ENCODE assay signal across 8 mouse cellular contexts in genomic region chr7:67528063-67528811, GRCm38 (mm10).
DNase-seq lines count a peak whose midpoint lies in the region; ATAC-seq lines count a peak whose summit lies in the region.

No protein-coding gene starts in this region.

- peaks cover 3% of the 10 kb centered on the region; the same call in 1 of the 2 replicates for H3K4me1 ChIP-seq in midbrain, embryonic 14.5 days (ENCODE audit: control insufficient read depth, insufficient read depth, low read length)
- peaks cover 8% of the 10 kb centered on the region for H3K4me1 ChIP-seq in midbrain, embryonic 15.5 days
- H3K4me1 ChIP-seq in heart, embryonic 14.5 days (ENCODE audit: control insufficient read depth in 2 of 2, insufficient read depth in 2 of 2, low read length in 2 of 2), result peaks cover 26 to 47% of the 10 kb centered on the region in 2 experiments
- H3K4me1 ChIP-seq in stomach, embryonic 16.5 days (ENCODE audit: control insufficient read depth, insufficient read depth, low read length), result peaks cover 19% of the 10 kb centered on the region

- WGBS in midbrain, embryonic 14.5 days, result 70% methylated on average over 10 of the region's 10 CpGs
- WGBS in midbrain, embryonic 15.5 days, result 69% methylated on average over 10 of the region's 10 CpGs
- 44% methylated on average over 10 of the region's 10 CpGs for WGBS in heart, embryonic 14.5 days
- whole genome bisulfite sequencing in stomach, embryonic 16.5 days, result 44% methylated on average over 10 of the region's 10 CpGs

- no peaks in the 10 kb centered on the region for H3K27me3 ChIP-seq in midbrain, embryonic 14.5 days (ENCODE audit: control insufficient read depth, insufficient read depth, low read length)
- no peaks in the 10 kb centered on the region for H3K27me3 ChIP-seq in midbrain, embryonic 15.5 days (replicated peaks)
- H3K27me3 ChIP-seq in heart, embryonic 14.5 days (ENCODE audit: control insufficient read depth, insufficient read depth, low read length), result no peaks in the 10 kb centered on the region
- no peaks in the 10 kb centered on the region for H3K27me3 ChIP-seq in stomach, embryonic 16.5 days (ENCODE audit: control insufficient read depth, insufficient read depth, low read length)

- H3K27ac ChIP-seq in midbrain, embryonic 14.5 days (replicated peaks; ENCODE audit: low read depth, low read length), result no peak overlapping the region; the same call in 1 of the 2 replicates
- H3K27ac ChIP-seq in midbrain, embryonic 15.5 days, result no peak overlapping the region
- H3K27ac ChIP-seq in heart, embryonic 14.5 days (replicated peaks in 1 of 2; ENCODE audit: control insufficient read depth in 1 of 2, insufficient read depth in 1 of 2, low read depth in 2 of 2, low read length in 2 of 2), result peak overlapping the region; percentile 34 to 58
- 0 out of 2 replicates have a peak overlapping the region, but pooled peaks have one; percentile 51 for H3K27ac ChIP-seq in stomach, embryonic 16.5 days (ENCODE audit: low read length)

- peak; percentile 70 for DNase-seq in midbrain, embryonic 14.5 days
- DNase-seq in layer of hippocampus, adult 8-10 months (ENCODE audit: low spot score in 2 of 2), result peak; percentile 59 to 80
- peak; percentile 55 for DNase-seq in lung, postnatal 14 days
- no peak for DNase-seq in spleen, adult 12 weeks (ENCODE audit: low spot score)

- H3K4me2 ChIP-seq in midbrain, embryonic 14.5 days (ENCODE audit: low read length), result no peak overlapping the region
- no peak overlapping the region for H3K4me2 ChIP-seq in midbrain, embryonic 15.5 days
- no peak overlapping the region for H3K4me2 ChIP-seq in heart, embryonic 14.5 days (ENCODE audit: low read length)
- H3K4me2 ChIP-seq in stomach, embryonic 16.5 days (ENCODE audit: low read depth, low read length), result no peak overlapping the region

- no peak for ATAC-seq in midbrain, embryonic 14.5 days (ENCODE audit: low FRiP score, low TSS enrichment)
- ATAC-seq in midbrain, embryonic 15.5 days (replicated peaks), result no peak; the same call in 1 of the 2 replicates
- peak; percentile 43 for ATAC-seq in common myeloid progenitor, adult 5-6 weeks (replicated peaks; ENCODE audit: low read depth, poor library complexity, severe bottlenecking)
- peak; percentile 71; the same call in 1 of the 2 replicates for ATAC-seq in heart, embryonic 14.5 days (ENCODE audit: insufficient number of reproducible peaks, insufficient read depth, low FRiP score, low read depth)
- peak; percentile 77 for ATAC-seq in stomach, embryonic 16.5 days (ENCODE audit: insufficient read depth, low FRiP score)

- H3K9me3 ChIP-seq in midbrain, embryonic 14.5 days (ENCODE audit: control insufficient read depth, low read length), result no peaks in the 10 kb centered on the region
- no peaks in the 10 kb centered on the region for H3K9me3 ChIP-seq in midbrain, embryonic 15.5 days
- H3K9me3 ChIP-seq in heart, embryonic 14.5 days (ENCODE audit: control insufficient read depth, low read length), result no peaks in the 10 kb centered on the region
- H3K9me3 ChIP-seq in stomach, embryonic 16.5 days (replicated peaks; ENCODE audit: control insufficient read depth, low read length), result no peaks in the 10 kb centered on the region

- H3K36me3 ChIP-seq in midbrain, embryonic 14.5 days (ENCODE audit: control insufficient read depth, insufficient read depth, low read length), result no peaks in the 10 kb centered on the region
- no peaks in the 10 kb centered on the region for H3K36me3 ChIP-seq in midbrain, embryonic 15.5 days (replicated peaks)
- no peaks in the 10 kb centered on the region; the same call in 1 of the 2 replicates for H3K36me3 ChIP-seq in heart, embryonic 14.5 days (ENCODE audit: control insufficient read depth, insufficient read depth, low read length)
- H3K36me3 ChIP-seq in stomach, embryonic 16.5 days (ENCODE audit: control insufficient read depth, insufficient read depth, low read length), result no peaks in the 10 kb centered on the region

- no peak overlapping the region for H3K9ac ChIP-seq in midbrain, embryonic 14.5 days (replicated peaks; ENCODE audit: low read length)
- no peak overlapping the region for H3K9ac ChIP-seq in midbrain, embryonic 15.5 days
- no peak overlapping the region for H3K9ac ChIP-seq in heart, embryonic 14.5 days (ENCODE audit: low read length)
- H3K9ac ChIP-seq in stomach, embryonic 16.5 days (ENCODE audit: low read length), result no peak overlapping the region

- no peak overlapping the region for H3K4me3 ChIP-seq in midbrain, embryonic 14.5 days (replicated peaks; ENCODE audit: low read depth, low read length)
- H3K4me3 ChIP-seq in midbrain, embryonic 15.5 days, result no peak overlapping the region
- no peak overlapping the region for H3K4me3 ChIP-seq in heart, embryonic 14.5 days (ENCODE audit: control insufficient read depth in 1 of 2, insufficient read depth in 1 of 2, low read depth in 1 of 2, low read length in 2 of 2)
- H3K4me3 ChIP-seq in stomach, embryonic 16.5 days (replicated peaks; ENCODE audit: low read length), result no peak overlapping the region

Comparison
In these comparisons a context has a peak if more than half of its experiments do, and no peak if none do; other contexts are left out.
1. ATAC-seq: peak in common myeloid progenitor, adult 5-6 weeks (single experiment), heart, embryonic 14.5 days (single experiment) and stomach, embryonic 16.5 days (single experiment); none in midbrain, embryonic 14.5 days (single experiment) and midbrain, embryonic 15.5 days (single experiment).
2. H3K27ac ChIP-seq: peak in heart, embryonic 14.5 days (2 of 2) and stomach, embryonic 16.5 days (single experiment); none in midbrain, embryonic 14.5 days (single experiment) and midbrain, embryonic 15.5 days (single experiment).